Mouse (Mus musculus): Measurements from ENCODE around the gene Gm5930. TPM values are rescaled to one million over a fixed set of nuclear protein-coding genes. Genes with fewer than 3 reads are reported as not detected.
"Not testable (repeated sequence)": the region's sequence is repeated elsewhere in the genome, so short reads cannot be mapped to it uniquely, and the experiment has no call there.

The Gm5930 gene
- polyA plus RNA-seq (2015; fragmentation: Nextera tagmentation; extraction: Ambion mirVana): not detected in 2 replicates

DNA sequence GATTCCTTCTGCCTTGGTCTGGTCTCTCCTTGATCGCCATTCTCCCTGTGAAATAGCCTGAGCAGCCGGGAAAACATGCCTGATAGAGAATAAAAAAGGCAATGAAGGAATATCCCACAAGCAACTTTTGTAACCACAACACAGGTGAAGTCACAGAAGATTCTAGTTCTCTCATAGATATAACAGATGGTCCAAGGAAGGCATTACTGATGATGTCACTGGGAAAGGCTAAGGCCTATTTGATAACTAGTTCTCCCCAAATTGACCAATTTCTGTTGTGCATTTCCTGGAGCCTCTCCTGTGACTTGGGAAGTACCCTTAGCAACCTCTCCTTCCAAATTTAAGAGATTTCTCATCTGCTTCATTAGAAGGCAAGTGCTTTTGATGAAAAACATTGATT is at the start of gene Gm5930:
Gm5930 (minus strand) TSS at position 101 of the 400 bp plus-strand sequence.
- not testable (repeated sequence) for H3K36me3 ChIP-seq (replicated peaks; ENCODE audit: insufficient read depth, low read length); DNase-seq; H3K9me3 ChIP-seq (ENCODE audit: low read length); H3K4me3 ChIP-seq (ENCODE audit: low read depth, low read length); H3K4me2 ChIP-seq (ENCODE audit: low read depth, low read length); H3K27ac ChIP-seq (ENCODE audit: low read depth); ATAC-seq; H3K9ac ChIP-seq (replicated peaks); H3K27me3 ChIP-seq (ENCODE audit: insufficient read depth, low read length); H3K4me1 ChIP-seq (ENCODE audit: insufficient read depth)
- no CpG with 5 or more reads among the region's 2 CpGs for WGBS (ENCODE audit: insufficient replicate concordance)

DNA sequence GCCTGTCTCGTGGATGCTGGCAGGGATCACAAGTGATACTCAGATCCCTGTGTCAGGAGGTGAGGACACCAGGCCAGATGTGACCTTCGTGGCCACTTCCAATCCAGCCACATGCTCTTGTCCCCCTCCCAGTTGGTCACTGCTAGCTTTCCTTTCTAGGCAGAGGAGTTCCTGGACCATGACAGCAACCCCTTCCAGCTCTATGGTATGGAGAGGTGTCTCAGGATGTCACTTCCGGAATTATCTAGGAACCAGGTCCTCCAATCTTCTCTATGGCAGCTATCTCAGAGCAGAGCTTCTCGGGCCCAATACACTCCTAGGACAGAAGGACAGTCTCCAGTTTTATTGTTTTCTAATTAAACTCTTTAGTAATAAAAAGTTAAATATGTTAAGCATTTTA is 45.8 kb upstream of the Gm5930 start:
- H3K4me2 ChIP-seq (ENCODE audit: low read depth, low read length); DNase-seq; H3K4me3 ChIP-seq (ENCODE audit: low read depth, low read length); H3K4me1 ChIP-seq (ENCODE audit: insufficient read depth); H3K9me3 ChIP-seq (ENCODE audit: low read length); H3K27me3 ChIP-seq (ENCODE audit: insufficient read depth, low read length); ATAC-seq; H3K36me3 ChIP-seq (replicated peaks; ENCODE audit: insufficient read depth, low read length); H3K9ac ChIP-seq (replicated peaks); H3K27ac ChIP-seq (ENCODE audit: low read depth): not testable (repeated sequence)
- 58% methylated on average over 4 of the region's 4 CpGs for WGBS (ENCODE audit: insufficient replicate concordance)

DNA sequence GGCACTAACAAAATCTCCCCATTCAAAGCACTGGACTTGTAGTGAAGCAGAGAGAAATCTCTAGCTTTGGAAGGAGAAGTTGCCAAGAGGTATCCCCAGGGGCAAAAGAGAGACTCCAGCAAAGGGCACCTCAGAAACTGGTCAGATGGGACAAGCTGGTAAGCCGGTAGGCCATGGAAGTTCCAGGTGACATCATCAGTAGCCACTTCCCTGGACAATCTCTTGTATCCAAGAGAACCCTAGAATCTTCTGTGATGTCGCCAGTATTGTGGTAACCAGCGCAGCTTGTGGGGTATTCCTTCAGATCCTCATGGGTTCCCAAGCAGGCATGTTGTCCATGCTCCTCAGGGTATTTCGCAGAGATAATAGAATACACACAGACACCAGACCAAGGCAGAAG is 26.7 kb upstream of the Gm5930 start, which contains the start of gene Gm8229:
Gm8229 (plus strand) TSS at position 301 of the 400 bp plus-strand sequence.
- H3K4me3 ChIP-seq (ENCODE audit: low read depth, low read length); H3K27me3 ChIP-seq (ENCODE audit: insufficient read depth, low read length); ATAC-seq; DNase-seq; H3K9me3 ChIP-seq (ENCODE audit: low read length); H3K4me1 ChIP-seq (ENCODE audit: insufficient read depth); H3K36me3 ChIP-seq (replicated peaks; ENCODE audit: insufficient read depth, low read length); H3K27ac ChIP-seq (ENCODE audit: low read depth); H3K9ac ChIP-seq (replicated peaks); H3K4me2 ChIP-seq (ENCODE audit: low read depth, low read length): not testable (repeated sequence)
- WGBS (ENCODE audit: insufficient replicate concordance): 79% methylated on average over 4 of the region's 4 CpGs

DNA sequence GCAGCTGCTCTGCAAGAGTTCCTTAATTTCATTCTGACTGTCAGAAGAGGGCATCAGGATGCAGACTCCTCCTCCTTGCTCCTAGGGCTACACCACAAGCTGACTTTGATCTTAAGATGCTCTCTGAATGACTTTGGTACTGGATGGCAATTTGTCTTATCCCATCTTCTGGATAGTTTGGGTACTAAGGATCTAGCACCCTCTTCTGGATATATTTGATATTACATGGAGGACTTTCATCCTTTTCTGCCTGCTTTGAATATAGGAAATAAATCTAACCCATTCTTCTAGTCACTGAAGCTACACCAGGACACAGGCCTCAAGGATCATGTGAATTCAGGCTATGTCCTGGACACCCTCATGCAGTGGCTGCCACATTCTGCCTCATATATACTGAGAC is 23.9 kb upstream of the Gm5930 start:
- not testable (repeated sequence) for DNase-seq; H3K36me3 ChIP-seq (replicated peaks; ENCODE audit: insufficient read depth, low read length); ATAC-seq; H3K4me3 ChIP-seq (ENCODE audit: low read depth, low read length); H3K9ac ChIP-seq (replicated peaks); H3K9me3 ChIP-seq (ENCODE audit: low read length); H3K27ac ChIP-seq (ENCODE audit: low read depth); H3K4me2 ChIP-seq (ENCODE audit: low read depth, low read length); H3K27me3 ChIP-seq (ENCODE audit: insufficient read depth, low read length); H3K4me1 ChIP-seq (ENCODE audit: insufficient read depth)
- peak; percentile 31 for TF ChIP-seq CTCF (IDR thresholded peaks at IDR 0.05; ENCODE audit: low read depth)

- H3K9me3 ChIP-seq (ENCODE audit: low read length); H3K9ac ChIP-seq (replicated peaks): not testable (repeated sequence)
Observed at GRCm38 (mm10) chr14:44361416-44361815, 23.0 kb upstream of the Gm5930 start.

GRCm38 (mm10) chr14:44312049-44312448 is 26.3 kb downstream of the Gm5930 start:
- H3K9me3 ChIP-seq (ENCODE audit: low read length); DNase-seq; H3K4me1 ChIP-seq (ENCODE audit: insufficient read depth); H3K4me2 ChIP-seq (ENCODE audit: low read depth, low read length); H3K27ac ChIP-seq (ENCODE audit: low read depth); H3K36me3 ChIP-seq (replicated peaks; ENCODE audit: insufficient read depth, low read length); ATAC-seq; H3K4me3 ChIP-seq (ENCODE audit: low read depth, low read length); H3K27me3 ChIP-seq (ENCODE audit: insufficient read depth, low read length); H3K9ac ChIP-seq (replicated peaks): not testable (repeated sequence)
- WGBS (ENCODE audit: insufficient replicate concordance): 53% methylated on average over 4 of the region's 4 CpGs

More at GRCm38 (mm10) chr14:44361416-44361815, 23.0 kb upstream of the Gm5930 start:
- not testable (repeated sequence) for H3K27me3 ChIP-seq (ENCODE audit: insufficient read depth, low read length); DNase-seq; H3K4me3 ChIP-seq (ENCODE audit: low read depth, low read length); H3K36me3 ChIP-seq (replicated peaks; ENCODE audit: insufficient read depth, low read length); H3K27ac ChIP-seq (ENCODE audit: low read depth); H3K4me1 ChIP-seq (ENCODE audit: insufficient read depth); H3K4me2 ChIP-seq (ENCODE audit: low read depth, low read length); ATAC-seq
- peak; percentile 25 for TF ChIP-seq CTCF (IDR thresholded peaks at IDR 0.05; ENCODE audit: low read depth)
- 0% methylated on average over 1 of the region's 2 CpGs for WGBS (ENCODE audit: insufficient replicate concordance)

DNA sequence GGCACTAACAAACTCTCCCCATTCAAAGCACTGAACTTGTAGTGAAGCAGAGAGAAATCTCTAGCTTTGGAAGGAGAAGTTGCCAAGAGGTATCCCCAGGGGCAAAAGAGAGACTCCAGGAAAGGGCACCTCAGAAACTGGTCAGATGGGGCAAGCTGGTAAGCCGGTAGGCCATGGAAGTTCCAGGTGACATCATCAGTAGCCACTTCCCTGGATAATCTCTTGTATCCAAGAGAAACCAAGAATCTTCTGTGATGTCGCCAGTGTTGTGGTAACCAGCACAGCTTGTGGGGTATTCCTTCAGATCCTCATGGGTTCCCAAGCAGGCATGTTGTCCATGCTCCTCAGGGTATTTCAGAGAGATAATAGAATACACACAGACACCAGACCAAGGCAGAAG is 53.1 kb downstream of the Gm5930 start, which contains the start of gene Gm8220:
Gm8220 (plus strand) TSS at position 301 of the 400 bp plus-strand sequence.
- H3K36me3 ChIP-seq (replicated peaks; ENCODE audit: insufficient read depth, low read length); DNase-seq; H3K4me1 ChIP-seq (ENCODE audit: insufficient read depth); H3K9me3 ChIP-seq (ENCODE audit: low read length); H3K27ac ChIP-seq (ENCODE audit: low read depth); H3K4me2 ChIP-seq (ENCODE audit: low read depth, low read length); ATAC-seq; H3K4me3 ChIP-seq (ENCODE audit: low read depth, low read length); H3K27me3 ChIP-seq (ENCODE audit: insufficient read depth, low read length); H3K9ac ChIP-seq (replicated peaks): not testable (repeated sequence)
- 87% methylated on average over 2 of the region's 2 CpGs for WGBS (ENCODE audit: insufficient replicate concordance)

Other genes with a start within 250 kb of the Gm5930 start
- 34.9 TPM in 2 replicates for gene Ear2, start 235.9 kb downstream of the Gm5930 start, polyA plus RNA-seq (2015; fragmentation: Nextera tagmentation; extraction: Ambion mirVana)
- gene Gm3327, start 214.7 kb downstream of the Gm5930 start, polyA plus RNA-seq (2015; fragmentation: Nextera tagmentation; extraction: Ambion mirVana): not detected in 2 replicates
- gene Gm8212, start 140.9 kb downstream of the Gm5930 start, polyA plus RNA-seq (2015; fragmentation: Nextera tagmentation; extraction: Ambion mirVana): not detected in 2 replicates
- not detected in 2 replicates for gene 4930503E14Rik, start 125.3 kb downstream of the Gm5930 start, polyA plus RNA-seq (2015; fragmentation: Nextera tagmentation; extraction: Ambion mirVana)
- not detected in 2 replicates for gene Gm8220, start 53.0 kb downstream of the Gm5930 start, polyA plus RNA-seq (2015; fragmentation: Nextera tagmentation; extraction: Ambion mirVana)
- gene Gm8229, start 26.8 kb upstream of the Gm5930 start, polyA plus RNA-seq (2015; fragmentation: Nextera tagmentation; extraction: Ambion mirVana): not detected in 2 replicates
- gene Gm3371, start 72.1 kb upstream of the Gm5930 start, polyA plus RNA-seq (2015; fragmentation: Nextera tagmentation; extraction: Ambion mirVana): not detected in 2 replicates
- not detected in 2 replicates for gene Gm8232, start 95.1 kb upstream of the Gm5930 start, polyA plus RNA-seq (2015; fragmentation: Nextera tagmentation; extraction: Ambion mirVana)
- gene BC061237, start 153.9 kb upstream of the Gm5930 start, polyA plus RNA-seq (2015; fragmentation: Nextera tagmentation; extraction: Ambion mirVana): not detected in 2 replicates
- gene Gm17093, start 179.7 kb upstream of the Gm5930 start, polyA plus RNA-seq (2015; fragmentation: Nextera tagmentation; extraction: Ambion mirVana): not detected in 2 replicates
- not detected in 2 replicates for gene Gm8247, start 244.6 kb upstream of the Gm5930 start, polyA plus RNA-seq (2015; fragmentation: Nextera tagmentation; extraction: Ambion mirVana)